Mouse (Mus musculus): ENCODE measurements around the gene Dthd1. TPM values are rescaled to one million over a fixed set of nuclear protein-coding genes. Genes with fewer than 3 reads are reported as not detected.

Dthd1 gene
- polyA plus RNA-seq (2014; fragmentation: Nextera tagmentation; extraction: Ambion mirVana) = not detected in 2 replicates

GRCm38 (mm10) chr5:62813402-62814071, at the start of gene Dthd1:
Dthd1 (plus strand) TSS chr5:62813823.
- DNase-seq (ENCODE audit: low spot score) (no peak), ATAC-seq (ENCODE audit: insufficient number of reproducible peaks, low FRiP score, low TSS enrichment, low read depth) (no peak)
- Histone ChIP-seq H3K27ac (replicated peaks; ENCODE audit: low read depth, low read length) (no peak within 1 kb of the TSS), H3K4me3 (ENCODE audit: low read depth, low read length) (no peak within 1 kb of the TSS), H3K36me3 (ENCODE audit: control insufficient read depth, insufficient read depth, low read length) (no peaks in the 10 kb centered on the region), H3K27me3 (ENCODE audit: control insufficient read depth, insufficient read depth, low read length) (no peaks in the 10 kb centered on the region), H3K9ac (ENCODE audit: low read length) (no peak within 1 kb of the TSS), H3K4me2 (ENCODE audit: low read depth, severe bottlenecking) (no peak within 1 kb of the TSS), H3K4me1 (ENCODE audit: control insufficient read depth, insufficient read depth, low read length) (no peaks in the 10 kb centered on the region), H3K9me3 (ENCODE audit: control insufficient read depth, low read length) (no peaks in the 10 kb centered on the region)
- 89% methylated on average over 6 of the region's 6 CpGs for WGBS

- H3K27me3 ChIP-seq (ENCODE audit: control insufficient read depth, insufficient read depth, low read length) = 0 out of 2 replicates have a peak, but pooled peaks cover 7% of the 10 kb centered on the region
- ATAC-seq (ENCODE audit: insufficient number of reproducible peaks, low FRiP score, low TSS enrichment, low read depth) (no peak), DNase-seq (ENCODE audit: low spot score) (no peak)
- H3K4me3 ChIP-seq (ENCODE audit: low read depth, low read length) = no peak overlapping the region
- H3K36me3 ChIP-seq (ENCODE audit: control insufficient read depth, insufficient read depth, low read length) = no peaks in the 10 kb centered on the region
- no peak overlapping the region for H3K9ac ChIP-seq (ENCODE audit: low read length)
- H3K4me2 ChIP-seq (ENCODE audit: low read depth, severe bottlenecking) = no peak overlapping the region
- H3K9me3 ChIP-seq (ENCODE audit: control insufficient read depth, low read length) = no peaks in the 10 kb centered on the region
- no peak overlapping the region for H3K27ac ChIP-seq (replicated peaks; ENCODE audit: low read depth, low read length)
- H3K4me1 ChIP-seq (ENCODE audit: control insufficient read depth, insufficient read depth, low read length) = no peaks in the 10 kb centered on the region
- 78% methylated on average over 5 of the region's 5 CpGs for whole genome bisulfite sequencing
These were observed 49.5 kb upstream of the Dthd1 start for GRCm38 (mm10) chr5:62764161-62764560.

- H3K4me2 ChIP-seq (ENCODE audit: low read depth, severe bottlenecking) = peak overlapping the region; percentile 80
- H3K4me3 ChIP-seq (ENCODE audit: low read depth, low read length) = peak overlapping the region; percentile 45
- no peaks in the 10 kb centered on the region for H3K4me1 ChIP-seq (ENCODE audit: control insufficient read depth, insufficient read depth, low read length)
- no peaks in the 10 kb centered on the region for H3K36me3 ChIP-seq (ENCODE audit: control insufficient read depth, insufficient read depth, low read length)
- H3K27me3 ChIP-seq (ENCODE audit: control insufficient read depth, insufficient read depth, low read length) = 0 out of 2 replicates have a peak, but pooled peaks cover 7% of the 10 kb centered on the region
- ATAC-seq (ENCODE audit: insufficient number of reproducible peaks, low FRiP score, low TSS enrichment, low read depth) (peak; percentile 38; the same call in 1 of the 2 replicates), DNase-seq (ENCODE audit: low spot score) (no peak)
- H3K9me3 ChIP-seq (ENCODE audit: control insufficient read depth, low read length) = no peaks in the 10 kb centered on the region
- no peak overlapping the region for H3K27ac ChIP-seq (replicated peaks; ENCODE audit: low read depth, low read length)
- peak overlapping the region; percentile 50; the same call in 1 of the 2 replicates for H3K9ac ChIP-seq (ENCODE audit: low read length)
- 14% methylated on average over 5 of the region's 5 CpGs for WGBS
These were observed 48.2 kb upstream of the Dthd1 start for GRCm38 (mm10) chr5:62765459-62765783.

- Histone ChIP-seq H3K4me3 (ENCODE audit: low read depth, low read length) (peak within 1 kb of the TSS; percentile 45), H3K36me3 (ENCODE audit: control insufficient read depth, insufficient read depth, low read length) (no peaks in the 10 kb centered on the region), H3K9ac (ENCODE audit: low read length) (peak within 1 kb of the TSS; percentile 50), H3K4me2 (ENCODE audit: low read depth, severe bottlenecking) (peak within 1 kb of the TSS; percentile 80), H3K27me3 (ENCODE audit: control insufficient read depth, insufficient read depth, low read length) (0 out of 2 replicates have a peak, but pooled peaks cover 7% of the 10 kb centered on the region), H3K9me3 (ENCODE audit: control insufficient read depth, low read length) (no peaks in the 10 kb centered on the region), H3K4me1 (ENCODE audit: control insufficient read depth, insufficient read depth, low read length) (no peaks in the 10 kb centered on the region), H3K27ac (replicated peaks; ENCODE audit: low read depth, low read length) (no peak within 1 kb of the TSS)
- under 1% methylated on average over 67 of the region's 106 CpGs for WGBS
- peak; percentile 45 for DNase-seq (ENCODE audit: low spot score)
- peak; percentile 72 for ATAC-seq (ENCODE audit: insufficient number of reproducible peaks, low FRiP score, low TSS enrichment, low read depth)
These were observed 47.6 kb upstream of the Dthd1 start, which contains the start of gene Arap2 for GRCm38 (mm10) chr5:62765784-62766701. Arap2 (minus strand) TSS chr5:62766159.

GRCm38 (mm10) chr5:62771775-62772599, 41.6 kb upstream of the Dthd1 start:
- no peak overlapping the region for H3K27ac ChIP-seq (replicated peaks; ENCODE audit: low read depth, low read length)
- no peak overlapping the region for H3K4me3 ChIP-seq (ENCODE audit: low read depth, low read length)
- H3K9me3 ChIP-seq (ENCODE audit: control insufficient read depth, low read length) = no peaks in the 10 kb centered on the region
- no peaks in the 10 kb centered on the region for H3K36me3 ChIP-seq (ENCODE audit: control insufficient read depth, insufficient read depth, low read length)
- ATAC-seq (ENCODE audit: insufficient number of reproducible peaks, low FRiP score, low TSS enrichment, low read depth) = no peak
- 89% methylated on average over 11 of the region's 11 CpGs for WGBS
- no peak overlapping the region for H3K4me2 ChIP-seq (ENCODE audit: low read depth, severe bottlenecking)
- no peak for DNase-seq (ENCODE audit: low spot score)
- H3K4me1 ChIP-seq (ENCODE audit: control insufficient read depth, insufficient read depth, low read length) = no peaks in the 10 kb centered on the region
- H3K27me3 ChIP-seq (ENCODE audit: control insufficient read depth, insufficient read depth, low read length) = 0 out of 2 replicates have a peak, but pooled peaks cover under 1% of the 10 kb centered on the region
- no peak overlapping the region for H3K9ac ChIP-seq (ENCODE audit: low read length)

GRCm38 (mm10) chr5:62777804-62778203, 35.8 kb upstream of the Dthd1 start:
- no peak overlapping the region for H3K4me2 ChIP-seq (ENCODE audit: low read depth, severe bottlenecking)
- no peak overlapping the region for H3K27ac ChIP-seq (replicated peaks; ENCODE audit: low read depth, low read length)
- no peak overlapping the region for H3K4me3 ChIP-seq (ENCODE audit: low read depth, low read length)
- DNase-seq (ENCODE audit: low spot score) (no peak), ATAC-seq (ENCODE audit: insufficient number of reproducible peaks, low FRiP score, low TSS enrichment, low read depth) (no peak)
- WGBS = 92% methylated on average over 8 of the region's 8 CpGs
- H3K36me3 ChIP-seq (ENCODE audit: control insufficient read depth, insufficient read depth, low read length) = no peaks in the 10 kb centered on the region
- H3K9me3 ChIP-seq (ENCODE audit: control insufficient read depth, low read length) = no peaks in the 10 kb centered on the region
- H3K27me3 ChIP-seq (ENCODE audit: control insufficient read depth, insufficient read depth, low read length) = no peaks in the 10 kb centered on the region
- no peak overlapping the region for H3K9ac ChIP-seq (ENCODE audit: low read length)
- no peaks in the 10 kb centered on the region for H3K4me1 ChIP-seq (ENCODE audit: control insufficient read depth, insufficient read depth, low read length)

- no peaks in the 10 kb centered on the region for H3K36me3 ChIP-seq (ENCODE audit: control insufficient read depth, insufficient read depth, low read length)
- H3K27me3 ChIP-seq (ENCODE audit: control insufficient read depth, insufficient read depth, low read length) = no peaks in the 10 kb centered on the region
- H3K4me3 ChIP-seq (ENCODE audit: low read depth, low read length) = no peak overlapping the region
- ATAC-seq (ENCODE audit: insufficient number of reproducible peaks, low FRiP score, low TSS enrichment, low read depth) (no peak), DNase-seq (ENCODE audit: low spot score) (no peak)
- H3K9me3 ChIP-seq (ENCODE audit: control insufficient read depth, low read length) = no peaks in the 10 kb centered on the region
- no peaks in the 10 kb centered on the region for H3K4me1 ChIP-seq (ENCODE audit: control insufficient read depth, insufficient read depth, low read length)
- no peak overlapping the region for H3K9ac ChIP-seq (ENCODE audit: low read length)
- WGBS = 85% methylated on average over 5 of the region's 5 CpGs
- H3K27ac ChIP-seq (replicated peaks; ENCODE audit: low read depth, low read length) = no peak overlapping the region
- no peak overlapping the region for H3K4me2 ChIP-seq (ENCODE audit: low read depth, severe bottlenecking)
These were observed 34.9 kb upstream of the Dthd1 start for GRCm38 (mm10) chr5:62778682-62779081.

- 80% methylated on average over 3 of the region's 3 CpGs for WGBS
- H3K9ac ChIP-seq (ENCODE audit: low read length) = no peak overlapping the region
- H3K4me2 ChIP-seq (ENCODE audit: low read depth, severe bottlenecking) = no peak overlapping the region
- ATAC-seq (ENCODE audit: insufficient number of reproducible peaks, low FRiP score, low TSS enrichment, low read depth) = no peak
- H3K9me3 ChIP-seq (ENCODE audit: control insufficient read depth, low read length) = no peaks in the 10 kb centered on the region
- no peaks in the 10 kb centered on the region for H3K4me1 ChIP-seq (ENCODE audit: control insufficient read depth, insufficient read depth, low read length)
- no peak for DNase-seq (ENCODE audit: low spot score)
- no peak overlapping the region for H3K4me3 ChIP-seq (ENCODE audit: low read depth, low read length)
- no peak overlapping the region for H3K27ac ChIP-seq (replicated peaks; ENCODE audit: low read depth, low read length)
- H3K36me3 ChIP-seq (ENCODE audit: control insufficient read depth, insufficient read depth, low read length) = no peaks in the 10 kb centered on the region
- no peaks in the 10 kb centered on the region for H3K27me3 ChIP-seq (ENCODE audit: control insufficient read depth, insufficient read depth, low read length)
These were observed 26.8 kb upstream of the Dthd1 start for GRCm38 (mm10) chr5:62786809-62787208.

Measured in limb, embryonic 11.5 days (tissue).